Mouse (Mus musculus): ENCODE results near the gene Pfas.

The Pfas gene

GRCm38 (mm10) chr11:69008182-69009121, at the start of gene Pfas:
Pfas (minus strand) TSS chr11:69008460.
- in situ Hi-C loops (cut with MboI, MseI), result no loop called here

GRCm38 (mm10) chr11:69053848-69054247, 45.6 kb upstream of the Pfas start:
- in situ Hi-C loops (cut with MboI, MseI), result no loop called here

GRCm38 (mm10) chr11:69052824-69053421, 44.7 kb upstream of the Pfas start:
- in situ Hi-C loops (cut with MboI, MseI), result no loop called here

- in situ Hi-C loops (cut with MboI, MseI), result no loop called here
Measured at GRCm38 (mm10) chr11:69051771-69052170, 43.5 kb upstream of the Pfas start.

GRCm38 (mm10) chr11:69050748-69051147, 42.5 kb upstream of the Pfas start:
- in situ Hi-C loops (cut with MboI, MseI), result no loop called here

GRCm38 (mm10) chr11:69048151-69048550, 39.9 kb upstream of the Pfas start:
- in situ Hi-C loops (cut with MboI, MseI), result no loop called here

- in situ Hi-C loops (cut with MboI, MseI), result no loop called here
Measured at GRCm38 (mm10) chr11:69047592-69047991, 39.3 kb upstream of the Pfas start.

- in situ Hi-C loops (cut with MboI, MseI), result no loop called here
Measured at GRCm38 (mm10) chr11:69046395-69046774, 38.1 kb upstream of the Pfas start.

GRCm38 (mm10) chr11:69045531-69046394, 37.5 kb upstream of the Pfas start, which contains the start of gene Aurkb:
Aurkb (plus strand) TSS chr11:69045647.
- in situ Hi-C loops (cut with MboI, MseI), result no loop called here

- in situ Hi-C loops (cut with MboI, MseI), result loop anchor here in 1 of 2 experiments (5.0 kb wide), 1 partner anchor 71 kb away; the partner anchor contains the start of gene Slc25a35
Measured at GRCm38 (mm10) chr11:69038173-69038572, 29.9 kb upstream of the Pfas start.

GRCm38 (mm10) chr11:69037231-69038061, 29.2 kb upstream of the Pfas start:
- in situ Hi-C loops (cut with MboI, MseI), result loop anchor here in 1 of 2 experiments (5.0 kb wide), 1 partner anchor 70 kb away; the partner anchor contains the start of gene Slc25a35

- in situ Hi-C loops (cut with MboI, MseI), result loop anchor here in 1 of 2 experiments (5.0 kb wide), 1 partner anchor 69 kb away; the partner anchor contains the start of gene Slc25a35
Measured at GRCm38 (mm10) chr11:69036486-69037230, 28.4 kb upstream of the Pfas start.

- in situ Hi-C loops (cut with MboI, MseI), result loop anchor here in 1 of 2 experiments (5.0 kb wide), 1 partner anchor 69 kb away; the partner anchor contains the start of gene Slc25a35
Measured at GRCm38 (mm10) chr11:69035849-69036248, 27.6 kb upstream of the Pfas start.

- in situ Hi-C loops (cut with MboI, MseI), result loop anchor here in 1 of 2 experiments (5.0 kb wide), 1 partner anchor 68 kb away; the partner anchor contains the start of gene Slc25a35
Measured at GRCm38 (mm10) chr11:69035411-69035810, 27.2 kb upstream of the Pfas start.

- in situ Hi-C loops (cut with MboI, MseI), result loop anchor here in 1 of 2 experiments (5.0 kb wide), 1 partner anchor 1078 kb away; no protein-coding TSS in a partner anchor
Measured at GRCm38 (mm10) chr11:69034585-69034984, 26.3 kb upstream of the Pfas start.

- in situ Hi-C loops (cut with MboI, MseI), result loop anchor here in 1 of 2 experiments (5.0 kb wide), 1 partner anchor 1079 kb away; no protein-coding TSS in a partner anchor
Measured at GRCm38 (mm10) chr11:69033552-69033951, 25.3 kb upstream of the Pfas start.

GRCm38 (mm10) chr11:69028805-69029204, 20.5 kb upstream of the Pfas start:
- in situ Hi-C loops (cut with MboI, MseI), result no loop called here

- in situ Hi-C loops (cut with MboI, MseI), result no loop called here
Measured at GRCm38 (mm10) chr11:69026562-69026961, 18.3 kb upstream of the Pfas start.

- in situ Hi-C loops (cut with MboI, MseI), result no loop called here
Measured at GRCm38 (mm10) chr11:69020691-69021090, 12.4 kb upstream of the Pfas start.
